Mouse (Mus musculus): ENCODE results near the gene Ndufa1. TPM values are rescaled to one million over a fixed set of nuclear protein-coding genes. Genes with fewer than 3 reads are reported as not detected.
"Not testable (repeated sequence)": the region's sequence is repeated elsewhere in the genome, so short reads cannot be mapped to it uniquely, and the experiment has no call there.

Ndufa1 gene
- 100 to 1,000 TPM; 227 to 238 TPM for total RNA-seq (2021)

DNA sequence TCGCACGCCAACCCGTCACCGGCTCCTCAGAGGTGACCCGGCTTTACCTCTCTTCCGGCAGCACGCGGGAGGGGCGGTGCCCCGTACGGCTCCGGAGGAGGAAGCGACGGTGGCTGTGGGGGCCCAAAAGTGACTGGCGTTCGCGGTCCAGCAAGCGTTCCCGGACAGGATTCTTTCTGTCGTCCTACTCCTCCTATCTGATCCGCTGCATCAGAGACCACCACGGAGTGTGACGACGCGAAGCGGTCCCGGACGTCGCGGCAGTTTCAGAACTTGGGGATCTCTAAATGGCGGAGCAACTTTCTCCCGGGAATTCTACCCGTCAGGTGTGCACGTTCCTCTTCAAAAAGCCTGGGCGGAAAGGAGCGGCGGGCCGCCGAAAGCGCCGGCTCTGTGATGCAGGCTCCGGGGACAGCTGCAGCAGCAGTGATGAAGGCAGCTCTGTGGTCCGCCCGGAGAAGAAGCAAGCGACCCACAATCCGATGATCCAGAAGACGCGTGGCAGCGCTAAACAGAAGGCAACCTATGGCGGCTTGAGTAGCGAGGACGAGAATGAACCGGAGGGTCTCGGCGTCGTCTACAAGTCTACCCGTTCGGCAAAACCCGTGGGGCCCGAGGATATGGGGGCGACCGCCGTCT is at the start of gene Ndufa1, which contains the start of gene Rnf113a1:
Ndufa1 (minus strand) TSS at position 59 of the 639 bp plus-strand sequence.
Rnf113a1 (plus strand) TSS at position 141 of the 639 bp plus-strand sequence.
- DNase-seq (ENCODE audit: low spot score in 2 of 2) = peak; percentile 78 to 83
- intact Hi-C loops (cut with DNase I) = no loop called here

DNA sequence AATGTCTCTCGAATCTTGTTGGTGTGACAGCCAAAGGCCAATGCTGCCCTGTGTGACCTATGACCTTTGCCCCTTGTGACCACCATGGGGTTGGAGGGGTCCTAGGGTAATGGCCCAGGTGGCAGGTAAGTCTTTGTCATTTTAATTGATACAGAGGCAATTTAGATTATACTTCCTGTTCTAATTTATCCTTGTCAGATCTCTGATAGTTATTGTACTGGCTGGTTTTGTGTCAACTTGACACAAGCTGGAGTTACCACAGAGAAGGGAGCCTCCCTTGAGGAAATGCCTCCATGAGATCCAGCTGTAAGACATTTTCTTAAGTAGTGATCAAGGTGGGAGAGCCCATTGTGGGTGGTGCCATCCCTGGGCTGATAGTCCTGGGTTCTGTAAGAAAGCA is 31.2 kb upstream of the Ndufa1 start, which contains the start of gene Rhox1:
Rhox1 (minus strand) TSS at position 101 of the 400 bp plus-strand sequence.
- intact Hi-C loops (cut with DNase I); DNase-seq (ENCODE audit: low spot score in 2 of 2): not testable (repeated sequence)

DNA sequence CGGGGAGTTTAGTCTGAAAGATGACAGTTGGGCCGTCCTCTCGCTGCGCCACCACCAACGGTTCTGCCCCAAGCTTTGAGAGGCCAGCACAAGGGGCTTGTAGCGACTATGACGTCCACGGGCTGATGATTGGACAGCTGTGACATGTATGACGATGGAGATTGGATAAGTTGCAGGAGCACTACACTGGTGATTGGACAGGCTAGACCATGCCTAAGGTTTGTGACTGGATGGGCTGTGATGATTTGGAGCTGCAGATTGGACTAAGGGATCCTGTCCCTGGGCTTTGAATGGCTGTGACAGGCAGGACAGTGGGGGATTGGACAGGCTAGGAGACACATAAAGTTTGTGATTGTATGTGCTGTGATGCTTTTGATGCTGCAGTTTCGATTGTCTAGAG is 20.0 kb upstream of the Ndufa1 start, which contains the start of gene Gm9:
Gm9 (minus strand) TSS at position 101 of the 400 bp plus-strand sequence.
- no peak for DNase-seq (ENCODE audit: low spot score in 2 of 2)
- intact Hi-C loops (cut with DNase I) = no loop called here

DNA sequence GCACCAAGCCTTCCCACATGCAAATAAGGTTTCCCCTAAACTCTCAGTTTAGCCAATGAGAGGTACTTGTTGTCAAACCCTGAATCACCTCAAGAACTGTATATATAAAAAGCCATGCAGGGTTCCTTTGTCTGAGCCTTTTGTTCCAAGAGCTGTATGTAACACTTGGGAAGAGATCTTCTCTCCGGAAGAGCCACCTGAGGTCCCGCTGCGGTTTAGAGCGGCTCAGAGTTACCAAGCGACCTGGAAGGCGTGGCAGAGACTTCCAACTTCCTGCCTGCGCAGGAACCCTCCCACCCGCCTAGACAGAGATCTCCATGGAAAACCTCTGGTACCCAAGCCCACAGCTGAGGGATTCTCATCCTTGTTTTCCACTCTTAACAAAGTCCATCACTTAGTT is 7.7 kb upstream of the Ndufa1 start:
- no peak for DNase-seq (ENCODE audit: low spot score in 2 of 2)
- intact Hi-C loops (cut with DNase I) = no loop called here

DNA sequence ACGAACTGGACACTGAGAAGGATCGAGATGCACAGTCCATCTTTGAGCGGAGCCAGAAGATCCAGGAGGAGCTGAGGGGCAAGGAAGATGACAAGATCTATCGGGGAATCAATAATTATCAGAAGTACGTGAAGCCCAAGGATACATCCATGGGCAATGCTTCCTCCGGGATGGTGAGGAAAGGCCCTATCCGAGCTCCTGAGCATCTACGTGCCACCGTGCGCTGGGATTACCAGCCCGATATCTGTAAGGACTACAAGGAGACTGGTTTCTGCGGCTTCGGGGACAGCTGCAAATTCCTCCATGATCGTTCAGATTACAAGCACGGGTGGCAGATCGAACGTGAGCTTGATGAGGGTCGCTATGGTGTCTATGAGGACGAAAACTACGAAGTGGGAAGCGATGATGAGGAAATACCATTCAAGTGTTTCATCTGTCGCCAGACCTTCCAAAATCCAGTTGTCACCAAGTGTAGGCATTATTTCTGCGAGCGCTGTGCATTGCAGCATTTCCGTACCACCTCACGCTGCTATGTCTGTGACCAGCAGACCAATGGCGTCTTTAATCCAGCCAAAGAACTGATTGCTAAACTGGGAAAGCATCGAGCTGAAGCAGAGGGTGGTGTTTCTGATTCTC is 899 bp upstream of the Ndufa1 start:
- intact Hi-C loops (cut with DNase I) = no loop called here
- peak; percentile 23 to 35 for DNase-seq (ENCODE audit: low spot score in 2 of 2)

DNA sequence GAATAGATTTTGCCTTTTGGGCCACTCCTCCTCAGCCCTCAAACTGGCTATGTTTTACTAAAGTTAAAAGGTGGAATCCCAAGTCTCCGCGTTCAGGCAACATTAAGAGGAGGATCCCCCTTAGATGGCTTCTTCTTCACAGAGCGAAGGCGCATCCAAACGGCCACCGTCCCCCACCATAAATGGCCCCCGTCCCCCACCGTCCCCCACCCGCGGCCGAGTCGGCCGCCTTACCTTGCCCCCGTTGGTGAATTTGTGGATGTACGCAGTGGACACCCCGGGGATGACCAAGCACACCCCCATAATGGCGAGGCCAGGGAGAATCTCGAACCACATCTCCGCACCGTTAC is 233 bp downstream of the Ndufa1 start:
- DNase-seq (ENCODE audit: low spot score in 2 of 2) = no peak

DNA sequence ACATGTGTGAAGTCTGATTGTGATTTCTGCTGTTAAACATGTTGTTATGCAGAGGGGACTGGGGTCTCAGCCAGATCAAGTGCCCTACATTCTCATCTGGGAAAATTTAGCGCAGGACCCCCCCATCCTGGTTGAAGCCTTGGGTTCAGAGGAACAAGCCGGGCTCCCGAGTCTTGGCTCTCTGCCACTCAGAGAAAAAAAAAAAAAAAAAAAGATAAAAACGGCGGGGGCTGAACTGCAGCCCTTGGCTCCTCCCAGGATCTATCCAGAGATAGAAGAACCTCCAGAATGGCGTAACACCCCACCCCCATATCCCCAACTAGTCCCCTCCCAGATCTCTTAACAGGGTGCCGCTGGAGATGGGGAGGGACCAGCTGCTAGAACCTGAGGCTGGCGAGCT is 6.6 kb downstream of the Ndufa1 start:
- intact Hi-C loops (cut with DNase I) = not testable (repeated sequence)
- DNase-seq (ENCODE audit: low spot score in 2 of 2) = peak in 1 of 2 experiments; percentile 1

More for the DNA sequence above, 233 bp downstream of the Ndufa1 start:
- intact Hi-C loops (cut with DNase I) = no loop called here

DNA sequence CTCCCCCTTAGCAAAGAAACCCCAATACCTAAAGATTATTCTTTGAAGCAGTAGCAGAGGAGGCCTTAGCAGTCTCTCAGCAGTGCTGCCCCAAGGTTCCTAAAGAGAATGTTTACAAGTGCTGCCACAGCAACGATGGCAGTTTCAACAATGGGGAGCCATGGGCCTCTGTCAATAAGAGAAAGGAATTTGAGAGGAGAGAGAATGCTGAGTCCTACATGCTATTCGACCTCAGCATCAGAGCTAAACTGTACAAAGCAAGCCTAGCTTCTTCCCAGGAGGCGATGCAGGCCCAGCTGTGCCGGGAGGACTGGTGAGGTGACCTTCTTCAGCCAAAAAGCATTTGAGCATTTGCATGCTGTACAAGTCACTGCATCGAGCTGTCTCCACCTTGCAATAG is 22.2 kb downstream of the Ndufa1 start, which contains the start of gene Akap14:
Akap14 (minus strand) TSS at position 101 of the 400 bp plus-strand sequence.
- intact Hi-C loops (cut with DNase I) = no loop called here
- no peak for DNase-seq (ENCODE audit: low spot score in 2 of 2)

DNA sequence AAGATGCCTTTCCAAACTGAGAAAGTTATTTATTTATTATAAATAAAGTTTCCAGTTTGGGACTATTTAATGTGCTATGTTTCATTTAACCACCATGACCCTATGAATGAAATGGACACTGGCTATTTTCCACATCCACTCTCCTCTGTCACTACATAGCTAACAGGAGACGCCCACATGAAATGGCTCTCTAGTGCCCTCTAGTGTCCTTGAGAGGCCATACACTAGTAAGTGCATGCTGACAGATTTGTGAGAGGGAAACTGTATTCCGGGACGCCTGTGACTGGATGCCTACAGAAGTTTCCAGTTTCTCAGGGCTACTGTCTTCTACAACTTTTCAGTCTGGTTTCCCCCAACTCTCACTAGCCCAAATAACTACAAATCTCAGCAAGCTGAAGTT is 23.9 kb downstream of the Ndufa1 start:
- intact Hi-C loops (cut with DNase I) = no loop called here
- peak in 1 of 2 experiments; percentile 28 for DNase-seq (ENCODE audit: low spot score in 2 of 2)

DNA sequence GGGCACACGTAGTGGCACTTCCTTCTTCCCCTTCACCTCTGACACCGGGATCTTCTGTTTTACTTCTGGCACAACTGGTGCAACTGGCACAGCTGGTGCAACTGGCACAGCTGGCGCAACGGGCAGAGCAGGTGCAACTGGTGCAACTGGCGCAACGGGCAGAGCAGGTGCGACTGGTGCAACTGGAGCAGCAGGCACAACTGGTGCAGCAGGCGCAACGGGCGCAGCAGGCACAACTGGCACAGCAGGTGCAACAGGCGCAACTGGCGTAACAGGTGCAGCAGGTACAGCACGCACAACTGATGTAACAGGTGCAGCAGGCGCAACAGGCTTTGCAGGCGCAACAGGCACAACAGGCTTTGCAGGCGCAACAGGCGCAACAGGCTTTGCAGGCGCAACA is 27.8 kb downstream of the Ndufa1 start:
- intact Hi-C loops (cut with DNase I) = no loop called here
- DNase-seq (ENCODE audit: low spot score in 2 of 2) = no peak

DNA sequence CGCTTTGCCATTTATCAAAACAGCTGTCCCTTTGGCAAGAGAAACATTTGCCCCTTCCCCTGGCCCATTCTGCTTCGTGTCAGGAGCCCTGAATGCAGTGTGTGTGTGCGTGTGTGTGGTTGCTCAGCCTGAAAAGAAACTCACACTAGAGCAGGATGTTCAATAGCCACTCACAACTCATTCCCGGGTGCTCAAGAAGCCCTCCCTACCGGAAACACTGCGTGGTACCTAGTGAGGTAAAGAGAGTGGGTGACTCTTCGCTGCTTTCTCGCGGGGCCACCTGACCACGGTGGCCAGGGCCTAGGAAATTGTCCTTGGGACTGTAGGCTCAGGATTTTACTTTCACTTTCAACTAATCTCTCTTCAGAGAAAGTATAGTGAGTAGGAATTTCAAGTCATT is 29.8 kb downstream of the Ndufa1 start:
- intact Hi-C loops (cut with DNase I) = no loop called here
- no peak for DNase-seq (ENCODE audit: low spot score in 2 of 2)

DNA sequence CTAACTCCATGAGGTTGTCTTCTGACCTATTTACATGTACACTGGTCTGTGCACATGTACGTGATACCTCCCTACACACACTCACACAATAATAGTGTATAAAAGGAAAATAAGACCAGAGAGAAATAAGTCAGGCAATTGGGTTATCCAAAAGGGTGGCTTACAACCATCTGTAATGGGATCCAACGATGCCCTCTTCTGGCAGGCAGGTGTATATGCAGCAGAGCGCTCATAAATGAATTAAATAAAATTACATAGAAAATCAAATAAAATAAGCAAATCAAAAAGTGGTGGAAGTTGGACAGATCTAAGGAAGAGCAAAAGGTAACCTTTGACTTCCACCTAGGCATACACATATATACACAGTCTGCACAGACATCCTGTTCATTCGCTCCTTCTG is 33.1 kb downstream of the Ndufa1 start:
- no peak for DNase-seq (ENCODE audit: low spot score in 2 of 2)

DNA sequence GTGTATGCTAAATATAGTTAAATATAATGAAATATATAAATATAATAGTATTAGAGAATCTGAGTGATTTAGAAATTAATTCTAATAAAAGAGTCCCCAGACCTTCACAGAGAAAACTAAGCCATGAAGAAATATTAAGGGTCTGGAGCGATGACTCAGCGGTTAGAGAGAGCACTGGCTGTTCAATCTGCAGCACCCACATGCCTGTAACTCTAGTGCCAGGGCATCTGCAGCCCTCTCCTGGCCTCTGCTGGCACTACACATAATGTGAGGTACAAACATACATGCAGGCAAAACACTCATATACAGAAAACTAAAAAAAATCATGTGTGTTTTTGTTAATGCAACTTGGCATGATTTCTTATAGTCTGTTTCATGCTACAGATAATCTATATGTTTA is 46.0 kb downstream of the Ndufa1 start:
- intact Hi-C loops (cut with DNase I) = no loop called here

More for the DNA sequence above, 33.1 kb downstream of the Ndufa1 start:
- intact Hi-C loops (cut with DNase I) = no loop called here

DNA sequence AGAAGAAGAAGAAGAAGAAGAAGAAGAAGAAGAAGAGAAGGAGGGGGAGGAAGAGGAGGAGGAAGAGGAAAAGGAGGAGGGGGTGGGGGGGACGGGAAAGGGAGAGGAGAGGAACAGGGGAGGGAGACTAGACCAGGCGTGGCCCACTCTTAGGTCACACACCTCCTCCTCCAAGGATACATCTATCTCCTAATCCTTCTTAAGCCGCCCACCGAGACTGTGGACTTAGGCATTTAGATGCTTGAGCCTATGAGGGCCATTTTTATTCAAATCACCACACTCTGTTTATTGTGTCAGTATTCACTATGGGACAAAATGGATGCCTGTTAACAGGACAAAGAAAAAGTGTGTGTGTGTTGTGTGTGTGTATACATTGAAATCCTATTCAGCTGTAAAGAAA is 46.5 kb downstream of the Ndufa1 start:
- DNase-seq (ENCODE audit: low spot score in 2 of 2); intact Hi-C loops (cut with DNase I): not testable (repeated sequence)

More for the DNA sequence above, 46.0 kb downstream of the Ndufa1 start:
- DNase-seq (ENCODE audit: low spot score in 2 of 2) = no peak

DNA sequence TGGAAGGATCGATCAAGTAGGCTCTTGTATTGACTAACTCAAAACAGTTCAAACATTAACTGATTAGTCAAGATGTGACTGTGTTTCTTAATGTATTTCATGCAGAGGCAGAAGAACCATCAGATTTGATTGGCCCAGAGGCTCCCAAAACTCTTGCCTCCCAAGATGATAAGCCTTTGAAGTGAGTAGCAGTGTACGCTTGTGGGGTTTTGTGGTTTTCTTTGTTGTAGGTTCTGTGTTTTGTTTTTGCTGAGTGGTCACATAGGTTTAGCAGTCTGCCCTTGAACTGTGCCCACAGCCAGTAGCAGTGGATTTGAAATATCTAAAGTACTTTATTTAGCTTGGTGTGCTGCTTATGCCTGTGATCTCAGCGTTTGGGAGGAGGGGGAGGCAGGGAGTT is 49.2 kb downstream of the Ndufa1 start:
- DNase-seq (ENCODE audit: low spot score in 2 of 2) = no peak
- intact Hi-C loops (cut with DNase I) = no loop called here

Other genes starting within 250 kb of the Ndufa1 start
- 10 to 100 TPM; 57.9 to 63.8 TPM for gene Sept6, start 199.4 kb downstream of the Ndufa1 start, total RNA-seq (2021)
- gene Sowahd, start 142.3 kb downstream of the Ndufa1 start, total RNA-seq (2021) = not detected
- gene Rpl39, start 105.8 kb downstream of the Ndufa1 start, total RNA-seq (2021) = 100 to 1,000 TPM; 246 to 253 TPM
- 10 to 100 TPM; 13.7 to 16.0 TPM for gene Upf3b, start 80.8 kb downstream of the Ndufa1 start, total RNA-seq (2021)
- 10 to 100 TPM; 12.5 to 14.1 TPM for gene Nkap, start 64.4 kb downstream of the Ndufa1 start, total RNA-seq (2021)
- not detected for gene Akap14, start 22.3 kb downstream of the Ndufa1 start, total RNA-seq (2021)
- 1 to 10 TPM; 7.4 TPM for gene Rnf113a1, start 82 bp upstream of the Ndufa1 start, total RNA-seq (2021)
- gene Gm9, start 19.9 kb upstream of the Ndufa1 start, total RNA-seq (2021) = not detected
- not detected for gene Rhox1, start 31.1 kb upstream of the Ndufa1 start, total RNA-seq (2021)
- gene Rhox2a, start 53.8 kb upstream of the Ndufa1 start, total RNA-seq (2021) = not detected
- gene Rhox3a, start 58.8 kb upstream of the Ndufa1 start, total RNA-seq (2021) = not detected
- not detected for gene Rhox4a, start 74.2 kb upstream of the Ndufa1 start, total RNA-seq (2021)
- not detected for gene Rhox3a2, start 188.9 kb upstream of the Ndufa1 start, total RNA-seq (2021)
- not detected for gene Rhox4a2, start 199.7 kb upstream of the Ndufa1 start, total RNA-seq (2021)
- not detected for gene Rhox2b, start 220.9 kb upstream of the Ndufa1 start, total RNA-seq (2021)
- gene Rhox4b, start 241.3 kb upstream of the Ndufa1 start, total RNA-seq (2021) = not detected

Data from left cerebral cortex, postnatal 25 days (tissue).